Mouse (Mus musculus) heart, adult 18-20 months (tissue): ENCODE measurements at regions not wholly inside any gene's neighbourhood (a gene's known extent, or its start where the extent isn't known, plus 50 kb on each side); places are given as distances from the start of the nearest gene placed in this dataset.
A peak's percentile ranks its signal among the peaks of the same experiment; 100 is the strongest.

Experiments
- DNase-seq, 2 experiments: peaks; one replicate each; pipeline ENCODE4 v3.0.0; 2021 to 2022; ENCODE audit warnings: mixed read lengths in 1 of 2

GRCm38 (mm10) chr1:23462411-23462810 is 64.8 kb upstream of the Ogfrl1 start:
- no peak for DNase-seq

DNA sequence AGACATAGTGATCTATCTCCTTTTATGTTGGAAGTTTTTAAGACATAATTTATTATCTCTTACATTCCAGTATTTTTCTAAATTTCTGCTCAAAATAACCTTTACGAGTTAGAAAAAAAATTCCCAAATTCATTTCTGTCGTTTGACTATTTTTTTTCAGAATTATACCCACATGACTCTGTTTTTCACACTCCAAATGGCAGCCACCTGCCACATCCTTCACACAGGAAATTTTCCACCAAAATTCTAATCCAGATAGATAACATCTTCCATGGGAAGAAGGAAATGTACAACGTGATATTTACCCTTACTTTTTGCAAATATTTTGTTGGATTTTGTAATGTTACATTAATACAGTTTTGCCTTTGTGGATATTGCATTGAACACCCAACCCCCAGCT is 66.5 kb upstream of the Ogfrl1 start:
- no peak for DNase-seq

GRCm38 (mm10) chr1:23466340-23466739 is 68.8 kb upstream of the Ogfrl1 start:
- DNase-seq: no peak

GRCm38 (mm10) chr1:23467405-23467804 is 69.8 kb upstream of the Ogfrl1 start:
- DNase-seq: no peak

- no peak for DNase-seq
Observed at GRCm38 (mm10) chr1:23480776-23481320, 83.3 kb upstream of the Ogfrl1 start.

DNA sequence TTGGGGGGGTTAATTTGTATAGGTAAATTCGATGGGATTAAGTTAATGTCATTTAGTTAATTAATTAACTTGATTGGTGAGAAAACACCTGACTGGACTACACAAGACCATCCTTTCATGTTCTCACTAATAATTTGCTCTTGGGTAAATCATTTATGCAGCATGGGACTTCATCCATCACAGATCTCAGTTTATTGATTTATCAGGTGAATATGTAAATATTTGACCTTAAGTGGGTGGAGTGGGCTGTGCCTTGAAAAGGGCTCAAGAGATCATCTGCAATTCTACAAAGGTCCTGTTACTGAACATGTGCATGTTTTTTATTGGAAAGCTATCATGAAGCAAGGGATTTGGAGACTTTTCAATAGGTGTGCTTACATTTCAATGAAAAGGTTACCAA is 87.0 kb upstream of the Ogfrl1 start:
- no peak for DNase-seq

GRCm38 (mm10) chr1:23485150-23485775 is 87.7 kb upstream of the Ogfrl1 start:
- no peak for DNase-seq

GRCm38 (mm10) chr1:23487031-23487430 is 89.5 kb upstream of the Ogfrl1 start:
- DNase-seq: no peak

DNA sequence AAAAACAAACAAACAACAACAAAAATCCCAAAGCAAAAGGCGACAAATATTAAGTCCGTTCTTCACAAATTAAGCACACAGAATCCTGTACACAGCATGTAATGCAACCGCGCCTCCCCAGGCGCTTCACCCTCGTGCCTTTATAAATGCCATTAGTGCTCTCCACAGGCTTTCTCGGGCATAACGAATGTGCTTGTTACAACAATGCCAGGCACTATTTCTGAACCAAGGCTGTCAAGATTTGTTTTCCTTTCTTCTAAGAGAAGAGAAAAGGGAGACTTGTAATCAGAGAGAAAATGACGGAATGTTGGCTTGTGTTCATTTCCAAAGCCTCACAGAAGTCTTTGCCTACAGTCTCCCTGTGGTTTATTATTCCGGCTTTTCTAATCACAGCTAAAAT is 93.1 kb upstream of the Ogfrl1 start:
- no peak for DNase-seq

DNA sequence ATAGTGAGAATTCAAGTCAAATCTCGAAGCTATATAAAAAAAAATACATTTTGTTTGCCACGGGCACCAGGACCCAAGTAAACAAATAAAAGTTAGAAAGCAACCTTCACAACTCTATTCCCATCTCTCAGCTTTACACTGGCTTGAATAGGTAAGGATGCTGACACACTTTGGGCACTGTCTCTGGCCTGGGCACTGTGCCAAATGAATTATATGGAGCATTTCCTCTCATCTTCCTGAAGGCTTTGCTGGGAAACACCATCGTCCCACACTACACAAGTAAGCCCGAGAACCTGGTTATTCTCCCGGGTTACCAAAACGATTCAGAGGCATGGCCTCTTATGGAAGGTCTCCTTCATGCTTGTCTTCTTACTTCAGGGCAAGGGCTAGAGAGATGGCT is 93.5 kb upstream of the Ogfrl1 start:
- DNase-seq: no peak

DNA sequence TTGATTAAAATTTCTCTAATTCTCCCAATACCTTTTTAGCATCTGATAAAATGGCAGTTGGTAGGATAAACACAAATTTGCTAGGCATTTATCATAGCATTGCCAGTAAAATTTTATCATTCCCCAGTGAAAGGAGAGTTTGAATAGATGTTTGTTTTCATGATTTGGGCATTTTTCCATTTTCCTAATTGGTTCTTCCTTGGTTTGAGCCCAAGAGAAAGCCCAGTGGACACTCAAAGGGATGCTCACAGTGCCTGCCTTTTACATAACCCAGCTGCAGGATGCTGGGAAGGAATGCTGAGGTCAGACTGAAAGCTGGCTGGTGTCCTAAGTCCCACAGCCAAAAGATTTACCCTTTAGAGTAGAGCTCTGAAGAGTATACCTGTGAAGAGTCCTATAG is 95.4 kb upstream of the Ogfrl1 start:
- DNase-seq: no peak

- peak; percentile 1 to 56 for DNase-seq
Observed at GRCm38 (mm10) chr1:23495412-23495811, 97.8 kb upstream of the Ogfrl1 start.

- no peak for DNase-seq
Observed at GRCm38 (mm10) chr1:23520113-23520512, 122.5 kb upstream of the Ogfrl1 start.

DNA sequence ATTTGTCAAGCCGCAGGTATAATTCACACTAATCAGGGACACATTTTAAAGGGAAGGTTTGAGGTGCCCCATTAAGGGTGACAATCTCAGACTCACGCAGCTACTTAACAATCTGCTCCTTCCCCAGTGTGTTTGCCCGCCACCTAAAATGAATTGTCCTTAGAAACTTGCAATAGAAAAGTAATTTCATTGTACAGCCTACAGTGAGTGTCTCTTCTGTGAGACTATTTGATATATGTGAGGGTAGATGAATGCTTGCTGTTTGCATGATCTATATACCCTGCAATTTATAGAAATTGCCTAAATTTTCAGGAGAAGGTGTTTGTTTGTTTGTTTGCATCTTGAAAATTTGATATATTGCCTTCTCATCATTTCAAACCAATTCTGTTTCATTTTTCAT is 135.1 kb upstream of the Ogfrl1 start:
- DNase-seq: no peak

- no peak for DNase-seq
Observed at GRCm38 (mm10) chr1:23536621-23537020, 139.0 kb upstream of the Ogfrl1 start.

DNA sequence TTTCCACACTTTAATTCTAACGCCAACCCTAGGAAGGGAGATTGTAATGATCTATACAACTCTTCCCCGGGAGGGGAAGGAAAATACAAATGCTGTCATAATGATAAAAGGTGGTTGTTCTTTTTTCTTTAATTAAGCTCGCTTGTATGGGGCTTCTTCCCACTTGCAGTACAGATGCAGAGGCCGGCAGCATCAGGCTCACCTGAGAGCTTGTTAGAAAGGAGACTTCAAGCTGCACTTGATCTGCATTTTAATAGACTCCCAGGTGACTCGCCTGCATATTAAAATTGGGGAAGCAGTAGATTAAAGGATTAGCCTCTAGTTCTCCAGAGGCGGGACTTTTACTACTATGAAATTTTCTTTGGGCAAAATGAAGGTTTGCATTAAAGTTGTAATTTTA is 140.8 kb upstream of the Ogfrl1 start:
- no peak for DNase-seq

GRCm38 (mm10) chr1:23540594-23540993 is 143.0 kb upstream of the Ogfrl1 start:
- DNase-seq: no peak

GRCm38 (mm10) chr1:23555794-23556193 is 158.2 kb upstream of the Ogfrl1 start:
- DNase-seq: no peak

DNA sequence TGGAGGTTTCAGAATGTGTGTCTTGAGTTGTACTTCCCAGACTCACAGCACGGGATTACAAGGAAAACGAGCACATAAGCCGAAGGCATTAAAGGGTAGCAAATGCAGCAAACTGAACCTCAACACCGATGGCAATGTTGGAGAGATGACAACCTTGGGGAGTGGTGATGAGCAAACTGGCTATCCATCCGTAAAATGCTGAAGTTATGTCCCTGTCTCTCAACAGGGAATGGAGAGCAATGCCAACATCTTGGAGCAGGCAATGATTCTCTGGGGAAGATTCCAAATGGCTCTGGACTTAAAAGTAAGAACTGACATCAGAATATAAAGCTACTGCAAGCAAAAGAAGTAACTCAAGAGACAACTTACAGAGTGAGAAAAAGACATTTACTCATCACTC is 170.5 kb upstream of the Ogfrl1 start:
- DNase-seq: no peak

- no peak for DNase-seq
Observed at GRCm38 (mm10) chr1:23574461-23574860, 176.9 kb upstream of the Ogfrl1 start.

DNA sequence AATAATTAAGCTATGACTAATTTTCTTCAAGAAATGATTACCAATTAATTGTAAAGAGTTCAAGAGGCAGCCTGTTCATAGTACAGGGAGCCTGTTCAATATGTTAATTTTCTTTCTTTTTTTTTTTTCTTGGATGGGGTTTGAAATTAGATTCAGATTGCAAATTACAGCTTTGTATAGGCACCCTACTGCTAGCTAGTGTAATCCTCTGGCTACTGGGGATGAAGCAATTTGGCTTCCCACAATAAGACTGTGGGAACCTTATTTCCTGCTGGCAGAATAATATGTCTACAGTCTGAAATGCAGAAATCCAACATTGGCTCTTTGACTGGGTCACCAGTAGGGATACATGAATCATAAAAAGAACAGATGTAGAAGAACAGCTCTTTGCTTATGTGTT is 177.4 kb upstream of the Ogfrl1 start:
- DNase-seq: no peak

- DNase-seq: no peak
Observed at GRCm38 (mm10) chr1:23575515-23575914, 177.9 kb upstream of the Ogfrl1 start.

DNA sequence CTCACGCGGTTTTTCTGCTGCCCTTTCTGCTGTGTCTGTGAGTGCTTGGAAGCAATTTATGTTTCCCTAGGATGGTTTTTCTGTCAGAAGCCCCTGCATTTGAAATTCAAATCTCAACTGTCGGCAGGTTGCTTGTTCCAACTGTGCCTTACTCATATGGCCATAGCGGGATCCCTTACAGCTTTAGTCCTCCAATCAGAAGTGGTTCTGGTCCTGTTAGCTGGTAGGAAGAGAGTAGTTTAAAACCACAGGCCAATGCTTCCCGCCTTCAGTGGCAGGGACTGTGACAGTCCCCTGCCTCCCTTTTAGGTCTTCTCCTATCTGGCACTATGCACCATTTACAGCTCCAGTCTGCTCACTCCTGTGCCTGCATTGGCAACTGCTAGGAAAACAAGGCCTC is 178.6 kb upstream of the Ogfrl1 start:
- no peak for DNase-seq

GRCm38 (mm10) chr1:23589414-23589942 is 172.1 kb upstream of the B3gat2 start:
- no peak for DNase-seq
